Mouse (Mus musculus): ENCODE measurements around the gene Idh3b.

The Idh3b gene

DNA sequence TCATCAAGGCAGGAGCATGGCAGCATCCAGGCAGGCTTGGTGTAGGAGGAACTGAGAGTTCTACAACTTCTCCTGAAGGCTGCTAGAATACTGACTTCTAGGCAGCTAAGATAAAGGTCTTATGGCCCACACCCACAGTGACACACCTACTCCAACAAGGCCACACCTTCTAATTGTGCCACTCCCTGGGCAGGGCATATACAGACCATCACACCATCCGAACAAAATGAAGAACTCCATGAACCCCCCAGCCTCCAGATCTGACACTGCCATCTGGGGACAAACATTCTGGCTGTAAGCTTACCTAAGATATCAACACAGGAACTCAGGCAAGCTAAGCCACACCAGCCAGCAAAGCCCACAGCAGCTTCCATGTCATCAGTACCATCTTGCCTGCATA lies 18.8 kb downstream of the Idh3b start:
- DNase-seq (ENCODE audit: low spot score), result no peak

DNA sequence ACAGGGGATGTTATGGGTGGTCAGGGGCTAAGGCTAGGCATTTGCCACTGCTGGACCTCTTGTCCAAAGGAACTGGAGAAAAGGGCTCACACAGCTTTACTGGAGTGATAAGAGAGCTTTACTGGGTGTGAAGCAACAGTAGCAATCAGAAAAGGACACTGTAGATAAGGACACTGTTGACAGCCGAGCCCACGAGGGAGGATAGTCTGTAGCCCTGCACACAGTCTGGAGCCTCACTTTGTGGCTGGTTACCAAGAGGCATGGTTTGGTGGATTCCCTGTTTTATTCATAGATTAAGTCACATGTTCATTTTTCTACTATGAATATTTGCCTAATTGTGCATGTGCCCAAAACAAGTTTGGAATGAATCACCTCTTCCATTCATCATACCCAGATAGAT lies 21.9 kb downstream of the Idh3b start:
- no peak for DNase-seq (ENCODE audit: low spot score)

DNA sequence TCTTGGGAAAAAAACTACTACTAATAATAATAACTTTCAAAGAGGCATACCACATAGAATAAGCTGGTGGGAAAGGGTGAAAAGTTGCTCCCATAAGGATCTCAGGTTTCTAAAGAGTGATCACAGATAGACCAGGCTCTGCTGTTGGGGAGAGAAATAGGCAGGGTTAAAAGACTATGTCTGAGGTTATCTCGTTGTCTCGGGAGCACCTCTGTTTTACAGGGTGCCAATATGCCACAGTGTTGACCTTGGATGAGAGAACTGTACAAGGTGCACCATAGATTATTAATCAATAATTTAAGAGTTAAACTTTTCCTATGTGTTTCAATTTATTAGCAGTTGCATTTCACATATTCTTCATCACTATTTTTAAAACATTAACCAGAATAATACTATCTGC lies 22.4 kb downstream of the Idh3b start:
- DNase-seq (ENCODE audit: low spot score), result no peak

DNA sequence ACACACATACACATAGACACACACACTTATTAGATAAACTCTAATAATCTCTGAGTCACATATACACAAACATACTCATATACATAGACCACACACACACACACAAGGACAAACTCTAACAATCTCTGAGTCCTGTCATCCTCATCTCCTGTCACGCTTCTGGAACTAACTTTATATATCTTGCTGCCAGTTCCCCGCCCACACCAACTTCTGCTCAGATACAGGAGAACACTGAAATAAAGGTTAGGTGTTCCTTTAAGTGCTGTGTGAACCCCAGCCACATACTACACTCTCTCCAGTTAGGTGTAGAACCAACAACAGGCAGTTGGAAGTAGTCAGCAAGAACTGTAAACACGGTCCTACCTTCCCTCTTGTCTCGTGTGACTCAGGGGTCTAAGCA lies 23.5 kb downstream of the Idh3b start:
- no peak for DNase-seq (ENCODE audit: low spot score)

GRCm38 (mm10) chr2:130256762-130257161 lies 27.6 kb downstream of the Idh3b start:
- no peak for DNase-seq (ENCODE audit: low spot score)

DNA sequence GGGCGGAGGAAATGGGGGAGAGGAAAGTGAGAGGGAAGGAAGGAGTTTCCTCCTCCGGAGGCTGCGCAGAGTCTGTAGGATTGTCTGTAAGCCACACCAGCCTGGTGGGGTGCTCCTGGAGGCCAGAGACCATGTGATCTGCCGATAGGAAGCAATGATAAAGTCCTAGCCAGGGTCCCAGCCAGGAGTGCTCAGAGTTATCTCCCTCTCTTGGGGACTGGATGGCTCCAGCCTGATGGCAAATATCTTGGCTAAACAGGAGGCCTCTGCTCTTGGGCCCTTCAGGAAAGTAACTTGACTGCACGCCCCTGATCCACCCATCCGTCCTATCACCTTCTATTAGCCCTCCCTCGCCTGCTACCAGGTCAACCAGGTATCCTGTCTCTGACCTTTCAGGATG lies 36.1 kb downstream of the Idh3b start:
- DNase-seq (ENCODE audit: low spot score), result no peak

- no peak for DNase-seq (ENCODE audit: low spot score)
Measured at GRCm38 (mm10) chr2:130246912-130247311, 37.4 kb downstream of the Idh3b start.

All from urinary bladder, postnatal 10 days (tissue).